Mouse (Mus musculus) forebrain, embryonic 10.5 days (tissue): Measurements from ENCODE around the gene Lyplal1. TPM values are rescaled to one million over a fixed set of nuclear protein-coding genes. Genes with fewer than 3 reads are reported as not detected.
A peak's percentile ranks its signal among the peaks of the same experiment; 100 is the strongest.

Source experiments
- DNase-seq: peaks from one replicate; pipeline ENCODE4 v3.0.0-alpha.2; 2017; ENCODE audit warnings: low spot score; ENCODE audit errors: extremely low spot score
- H3K27ac ChIP-seq: fragments of 300-500 bp; sonication (generic); 2 replicates; pipeline ENCODE4 v1.5.1; 2016; ENCODE audit warnings: mild to moderate bottlenecking
- H3K27me3 ChIP-seq: fragments of 300-500 bp; sonication (generic); 2 replicates; pipeline ENCODE4 v1.6.1; 2016; ENCODE audit warnings: mild to moderate bottlenecking; ENCODE audit not compliant: poor library complexity, severe bottlenecking
- H3K36me3 ChIP-seq: fragments of 300-500 bp; sonication (generic); replicated peaks from 2 replicates; pipeline ENCODE4 v1.6.1; 2016; ENCODE audit warnings: mild to moderate bottlenecking, moderate library complexity
- H3K4me1 ChIP-seq: fragments of 300-500 bp; sonication (generic); 2 replicates; pipeline ENCODE4 v1.6.1; 2016
- H3K4me3 ChIP-seq: fragments of 300-500 bp; sonication (generic); 2 replicates; pipeline ENCODE4 v1.5.1; 2016; ENCODE audit warnings: mild to moderate bottlenecking, moderate library complexity
- H3K9me3 ChIP-seq: fragments of 300-500 bp; sonication (generic); 2 replicates; pipeline ENCODE4 v1.6.1; 2016; ENCODE audit warnings: mild to moderate bottlenecking, moderate library complexity
- WGBS: fragments of 180-500 bp; shearing (Covaris S2); methylation state at CpG from one replicate; pipeline ENCODE4 v1.1.7; 2016; 5-methylcytosine and 5-hydroxymethylcytosine counted together
- polyA plus RNA-seq: library from polyadenylated mRNA; unstranded; fragments of >200 nt; fragmentation: Nextera tagmentation; extraction: Ambion mirVana; gene quantifications from 2 replicates; pipeline ENCODE4 v1.2.1, GENCODE M21; 2016

The Lyplal1 gene
- polyA plus RNA-seq: 18.3 and 18.8 TPM in 2 replicates

GRCm38 (mm10) chr1:186116701-186117488 lies at the start of gene Lyplal1:
Lyplal1 (minus strand) TSS chr1:186117310.
- H3K36me3 ChIP-seq: peaks cover 7% of the 10 kb centered on the region
- H3K4me1 ChIP-seq: peaks cover 12% of the 10 kb centered on the region
- no peaks in the 10 kb centered on the region for H3K27me3 ChIP-seq
- WGBS: 5% methylated on average over 44 of the region's 44 CpGs
- H3K27ac ChIP-seq: peak within 1 kb of the TSS; percentile 93
- peak; percentile 85 for DNase-seq
- H3K9me3 ChIP-seq: no peaks in the 10 kb centered on the region
- peak within 1 kb of the TSS; percentile 75 for H3K4me3 ChIP-seq

GRCm38 (mm10) chr1:186163616-186164015 lies 46.5 kb upstream of the Lyplal1 start:
- no peak for DNase-seq
- H3K4me1 ChIP-seq: 0 out of 2 replicates have a peak, but pooled peaks cover 3% of the 10 kb centered on the region
- H3K27me3 ChIP-seq: no peaks in the 10 kb centered on the region
- no peak overlapping the region for H3K4me3 ChIP-seq
- H3K36me3 ChIP-seq: no peaks in the 10 kb centered on the region
- no peak overlapping the region for H3K27ac ChIP-seq
- 67% methylated on average over 2 of the region's 2 CpGs for WGBS
- H3K9me3 ChIP-seq: no peaks in the 10 kb centered on the region

GRCm38 (mm10) chr1:186163206-186163605 lies 46.1 kb upstream of the Lyplal1 start:
- no peaks in the 10 kb centered on the region for H3K36me3 ChIP-seq
- H3K27me3 ChIP-seq: no peaks in the 10 kb centered on the region
- no peaks in the 10 kb centered on the region for H3K9me3 ChIP-seq
- no peak overlapping the region for H3K27ac ChIP-seq
- no peak overlapping the region for H3K4me3 ChIP-seq
- H3K4me1 ChIP-seq: 0 out of 2 replicates have a peak, but pooled peaks cover 3% of the 10 kb centered on the region
- DNase-seq: no peak
- WGBS: 77% methylated on average over 12 of the region's 12 CpGs

- Histone ChIP-seq H3K36me3 (no peaks in the 10 kb centered on the region), H3K4me1 (no peaks in the 10 kb centered on the region), H3K9me3 (no peaks in the 10 kb centered on the region), H3K4me3 (no peak overlapping the region), H3K27me3 (no peaks in the 10 kb centered on the region), H3K27ac (no peak overlapping the region)
- WGBS: 87% methylated on average over 5 of the region's 5 CpGs
- no peak for DNase-seq
Measured at GRCm38 (mm10) chr1:186150376-186150775, 33.3 kb upstream of the Lyplal1 start.

- no peak for DNase-seq
Measured at GRCm38 (mm10) chr1:186145444-186145843, 28.3 kb upstream of the Lyplal1 start.

GRCm38 (mm10) chr1:186140191-186140590 lies 23.1 kb upstream of the Lyplal1 start:
- WGBS: 75% methylated on average over 2 of the region's 2 CpGs
- H3K4me1 ChIP-seq: no peaks in the 10 kb centered on the region
- no peak for DNase-seq

More at GRCm38 (mm10) chr1:186145444-186145843, 28.3 kb upstream of the Lyplal1 start:
- Histone ChIP-seq H3K4me1 (no peaks in the 10 kb centered on the region), H3K27ac (no peak overlapping the region), H3K27me3 (no peaks in the 10 kb centered on the region), H3K36me3 (no peaks in the 10 kb centered on the region), H3K4me3 (no peak overlapping the region), H3K9me3 (no peaks in the 10 kb centered on the region)
- WGBS: 71% methylated on average over 6 of the region's 6 CpGs

GRCm38 (mm10) chr1:186137873-186138272 lies 20.8 kb upstream of the Lyplal1 start:
- WGBS: 85% methylated on average over 12 of the region's 12 CpGs
- H3K27me3 ChIP-seq: no peaks in the 10 kb centered on the region
- no peaks in the 10 kb centered on the region for H3K9me3 ChIP-seq
- H3K4me3 ChIP-seq: no peak overlapping the region
- H3K4me1 ChIP-seq: no peaks in the 10 kb centered on the region
- H3K36me3 ChIP-seq: no peaks in the 10 kb centered on the region
- DNase-seq: no peak
- H3K27ac ChIP-seq: no peak overlapping the region

More at GRCm38 (mm10) chr1:186140191-186140590, 23.1 kb upstream of the Lyplal1 start:
- H3K4me3 ChIP-seq: no peak overlapping the region
- H3K36me3 ChIP-seq: no peaks in the 10 kb centered on the region
- no peaks in the 10 kb centered on the region for H3K9me3 ChIP-seq
- no peak overlapping the region for H3K27ac ChIP-seq
- H3K27me3 ChIP-seq: no peaks in the 10 kb centered on the region

- Histone ChIP-seq H3K27ac (no peak overlapping the region), H3K36me3 (no peaks in the 10 kb centered on the region), H3K4me3 (no peak overlapping the region), H3K27me3 (no peaks in the 10 kb centered on the region), H3K9me3 (no peaks in the 10 kb centered on the region), H3K4me1 (no peaks in the 10 kb centered on the region)
- DNase-seq: no peak
- WGBS: 83% methylated on average over 6 of the region's 6 CpGs
Measured at GRCm38 (mm10) chr1:186136636-186137380, 19.7 kb upstream of the Lyplal1 start.

- Histone ChIP-seq H3K9me3 (no peaks in the 10 kb centered on the region), H3K4me3 (no peak overlapping the region), H3K27me3 (no peaks in the 10 kb centered on the region), H3K4me1 (peaks cover 4% of the 10 kb centered on the region), H3K27ac (no peak overlapping the region), H3K36me3 (no peaks in the 10 kb centered on the region)
- WGBS: 96% methylated on average over 3 of the region's 3 CpGs
- DNase-seq: no peak
Measured at GRCm38 (mm10) chr1:186131465-186131864, 14.4 kb upstream of the Lyplal1 start.

- Histone ChIP-seq H3K27ac (no peak overlapping the region), H3K4me1 (peaks cover 4% of the 10 kb centered on the region), H3K9me3 (no peaks in the 10 kb centered on the region), H3K27me3 (no peaks in the 10 kb centered on the region), H3K4me3 (no peak overlapping the region), H3K36me3 (no peaks in the 10 kb centered on the region)
- no peak for DNase-seq
- 88% methylated on average over 8 of the region's 8 CpGs for WGBS
Measured at GRCm38 (mm10) chr1:186128940-186129339, 11.8 kb upstream of the Lyplal1 start.

- no peak for DNase-seq
- WGBS: 80% methylated on average over 6 of the region's 6 CpGs
Measured at GRCm38 (mm10) chr1:186126313-186126862, 9.3 kb upstream of the Lyplal1 start.

GRCm38 (mm10) chr1:186123690-186124089 lies 6.6 kb upstream of the Lyplal1 start:
- H3K36me3 ChIP-seq: no peaks in the 10 kb centered on the region
- no peak for DNase-seq
- H3K27ac ChIP-seq: no peak overlapping the region
- H3K4me1 ChIP-seq: peaks cover 4% of the 10 kb centered on the region
- no peak overlapping the region for H3K4me3 ChIP-seq
- no peaks in the 10 kb centered on the region for H3K9me3 ChIP-seq
- H3K27me3 ChIP-seq: no peaks in the 10 kb centered on the region

More at GRCm38 (mm10) chr1:186126313-186126862, 9.3 kb upstream of the Lyplal1 start:
- H3K4me1 ChIP-seq: peaks cover 4% of the 10 kb centered on the region
- H3K36me3 ChIP-seq: no peaks in the 10 kb centered on the region
- no peak overlapping the region for H3K4me3 ChIP-seq
- no peaks in the 10 kb centered on the region for H3K27me3 ChIP-seq
- H3K27ac ChIP-seq: no peak overlapping the region
- no peaks in the 10 kb centered on the region for H3K9me3 ChIP-seq

GRCm38 (mm10) chr1:186119856-186120255 lies 2.7 kb upstream of the Lyplal1 start:
- Histone ChIP-seq H3K27me3 (no peaks in the 10 kb centered on the region), H3K36me3 (no peaks in the 10 kb centered on the region), H3K9me3 (no peaks in the 10 kb centered on the region), H3K4me3 (no peak overlapping the region), H3K4me1 (peaks cover 12% of the 10 kb centered on the region), H3K27ac (no peak overlapping the region)
- 53% methylated on average over 5 of the region's 5 CpGs for WGBS
- no peak for DNase-seq
